Mouse (Mus musculus): ENCODE data around the gene Cadm1. TPM values are rescaled to one million over a fixed set of nuclear protein-coding genes. Genes with fewer than 3 reads are reported as not detected.

Gene Cadm1
- total RNA-seq, 2 experiments from 2014 or later: 3.1 to 4.9 TPM

- intact Hi-C loops (cut with DNase I): loop anchor here (10.0 kb wide), 2 partner anchors 217 to 583 kb away; no protein-coding TSS in a partner anchor
- no peak for DNase-seq
- no peak overlapping the region for H3K4me3 ChIP-seq
- no peak for TF ChIP-seq CTCF (IDR thresholded peaks at IDR 0.05)
- no peak overlapping the region for H3K27ac ChIP-seq
Measured at GRCm38 (mm10) chr9:47707326-47707725, 177.4 kb downstream of the Cadm1 start.

- intact Hi-C loops (cut with DNase I): loop anchor here (10.0 kb wide), 2 partner anchors 217 to 583 kb away; no protein-coding TSS in a partner anchor
- peak; percentile 94 for TF ChIP-seq CTCF (IDR thresholded peaks at IDR 0.05)
- Histone ChIP-seq H3K4me3 (peak overlapping the region; percentile 55), H3K27ac (peak overlapping the region; percentile 17; the same call in 1 of the 2 replicates)
- peak; percentile 82 for DNase-seq
Measured at GRCm38 (mm10) chr9:47708299-47708698, 178.3 kb downstream of the Cadm1 start.

- H3K27ac ChIP-seq: no peak overlapping the region
- H3K4me3 ChIP-seq: no peak overlapping the region
- no peak for DNase-seq
- TF ChIP-seq CTCF (IDR thresholded peaks at IDR 0.05): no peak
- intact Hi-C loops (cut with DNase I): loop anchor here (10.0 kb wide), 1 partner anchor 124 kb away; no protein-coding TSS in a partner anchor
Measured at GRCm38 (mm10) chr9:47710946-47711345, 181.0 kb downstream of the Cadm1 start.

- intact Hi-C loops (cut with DNase I): loop anchor here (10.0 kb wide), 1 partner anchor 120 kb away; no protein-coding TSS in a partner anchor
- DNase-seq: no peak
- H3K27ac ChIP-seq: no peak overlapping the region
- H3K4me3 ChIP-seq: no peak overlapping the region
- no peak for TF ChIP-seq CTCF (IDR thresholded peaks at IDR 0.05)
Measured at GRCm38 (mm10) chr9:47714541-47714940, 184.6 kb downstream of the Cadm1 start.

- intact Hi-C loops (cut with DNase I): loop anchor here (10.0 kb wide), 1 partner anchor 119 kb away; no protein-coding TSS in a partner anchor
- no peak overlapping the region for H3K4me3 ChIP-seq
- no peak for DNase-seq
- no peak overlapping the region for H3K27ac ChIP-seq
- no peak for TF ChIP-seq CTCF (IDR thresholded peaks at IDR 0.05)
Measured at GRCm38 (mm10) chr9:47715415-47715814, 185.4 kb downstream of the Cadm1 start.

GRCm38 (mm10) chr9:47716883-47717282, 186.9 kb downstream of the Cadm1 start:
- TF ChIP-seq CTCF (IDR thresholded peaks at IDR 0.05): 0 out of 2 replicates have a peak, but pooled peaks have one; percentile 4
- intact Hi-C loops (cut with DNase I): loop anchor here (10.0 kb wide), 1 partner anchor 118 kb away; no protein-coding TSS in a partner anchor
- DNase-seq: no peak

GRCm38 (mm10) chr9:47727611-47728010, 197.6 kb downstream of the Cadm1 start:
- no peak for TF ChIP-seq CTCF (IDR thresholded peaks at IDR 0.05)
- intact Hi-C loops (cut with DNase I): no loop called here
- no peak for DNase-seq
- no peak overlapping the region for H3K4me3 ChIP-seq
- H3K27ac ChIP-seq: no peak overlapping the region

More at GRCm38 (mm10) chr9:47716883-47717282, 186.9 kb downstream of the Cadm1 start:
- no peak overlapping the region for H3K27ac ChIP-seq
- H3K4me3 ChIP-seq: no peak overlapping the region

- H3K27ac ChIP-seq: no peak overlapping the region
- no peak for DNase-seq
- no peak for TF ChIP-seq CTCF (IDR thresholded peaks at IDR 0.05)
- H3K4me3 ChIP-seq: no peak overlapping the region
- intact Hi-C loops (cut with DNase I): no loop called here
Measured at GRCm38 (mm10) chr9:47728852-47729251, 198.9 kb downstream of the Cadm1 start.

- Histone ChIP-seq H3K4me3 (no peak overlapping the region), H3K27ac (no peak overlapping the region)
- TF ChIP-seq CTCF (IDR thresholded peaks at IDR 0.05): no peak
- DNase-seq: no peak
- intact Hi-C loops (cut with DNase I): loop anchor here (5.0 kb wide), 1 partner anchor 37 kb away; no protein-coding TSS in a partner anchor
Measured at GRCm38 (mm10) chr9:47730247-47730646, 200.3 kb downstream of the Cadm1 start.

- no peak for DNase-seq
- peak overlapping the region; percentile 79 for H3K27ac ChIP-seq
- intact Hi-C loops (cut with DNase I): loop anchor here (5.0 kb wide), 1 partner anchor 33 kb away; no protein-coding TSS in a partner anchor
- no peak for TF ChIP-seq CTCF (IDR thresholded peaks at IDR 0.05)
- no peak overlapping the region for H3K4me3 ChIP-seq
Measured at GRCm38 (mm10) chr9:47733780-47734451, 203.9 kb downstream of the Cadm1 start.

- Histone ChIP-seq H3K4me3 (no peak overlapping the region), H3K27ac (peak overlapping the region; percentile 79; the same call in 1 of the 2 replicates)
- no peak for DNase-seq
- TF ChIP-seq CTCF (IDR thresholded peaks at IDR 0.05): no peak
- intact Hi-C loops (cut with DNase I): loop anchor here (5.0 kb wide), 1 partner anchor 32 kb away; no protein-coding TSS in a partner anchor
Measured at GRCm38 (mm10) chr9:47734905-47735304, 204.9 kb downstream of the Cadm1 start.

GRCm38 (mm10) chr9:47738799-47739198, 208.8 kb downstream of the Cadm1 start:
- DNase-seq: no peak
- Histone ChIP-seq H3K4me3 (no peak overlapping the region), H3K27ac (no peak overlapping the region)
- no peak for TF ChIP-seq CTCF (IDR thresholded peaks at IDR 0.05)
- intact Hi-C loops (cut with DNase I): no loop called here

- no peak overlapping the region for H3K4me3 ChIP-seq
- H3K27ac ChIP-seq: no peak overlapping the region
- no peak for DNase-seq
- intact Hi-C loops (cut with DNase I): no loop called here
- TF ChIP-seq CTCF (IDR thresholded peaks at IDR 0.05): no peak
Measured at GRCm38 (mm10) chr9:47739276-47739675, 209.3 kb downstream of the Cadm1 start.
